ENCODE assay signal across 7 mouse cellular contexts in genomic region chr1:187651688-187652241, GRCm38 (mm10). TPM values are rescaled to one million over a fixed set of nuclear protein-coding genes. Genes with fewer than 3 reads are reported as not detected.
DNase-seq lines count a peak whose midpoint lies in the region; ATAC-seq and TF ChIP-seq lines count a peak whose summit lies in the region.

No protein-coding gene starts in this region.

- under 1% methylated on average over 47 of the region's 47 CpGs for WGBS in heart, embryonic 13.5 days
- WGBS in kidney, embryonic 16.5 days: under 1% methylated on average over 45 of the region's 47 CpGs
- under 1% methylated on average over 47 of the region's 47 CpGs for WGBS in limb, embryonic 14.5 days

- H3K4me3 ChIP-seq in heart, embryonic 13.5 days: peak overlapping the region; percentile 72
- peak overlapping the region; percentile 63 for H3K4me3 ChIP-seq in kidney, embryonic 16.5 days (ENCODE audit: low read length)
- H3K4me3 ChIP-seq in limb, embryonic 14.5 days (replicated peaks; ENCODE audit: low read length): peak overlapping the region; percentile 53

- 0 out of 2 replicates have a peak, but pooled peaks have one; percentile 33 for ATAC-seq in heart, embryonic 13.5 days (ENCODE audit: extremely low read depth, insufficient number of reproducible peaks, low FRiP score, low TSS enrichment)
- ATAC-seq in kidney, embryonic 16.5 days (ENCODE audit: low FRiP score, low TSS enrichment): peak; percentile 88
- ATAC-seq in limb, embryonic 14.5 days (ENCODE audit: low FRiP score, low read depth): peak; percentile 60

- H3K36me3 ChIP-seq in heart, embryonic 13.5 days: no peaks in the 10 kb centered on the region
- no peaks in the 10 kb centered on the region for H3K36me3 ChIP-seq in kidney, embryonic 16.5 days (ENCODE audit: insufficient read depth, low read length)
- no peaks in the 10 kb centered on the region for H3K36me3 ChIP-seq in limb, embryonic 14.5 days (ENCODE audit: control insufficient read depth, insufficient read depth, low read length)

- peak overlapping the region; percentile 92 for H3K27ac ChIP-seq in heart, embryonic 13.5 days (replicated peaks)
- H3K27ac ChIP-seq in kidney, embryonic 16.5 days (ENCODE audit: low read length): peak overlapping the region; percentile 45; the same call in 1 of the 2 replicates
- H3K27ac ChIP-seq in limb, embryonic 14.5 days (replicated peaks; ENCODE audit: low read depth, low read length): no peak overlapping the region

- peak overlapping the region; percentile 78 for H3K4me2 ChIP-seq in heart, embryonic 13.5 days
- H3K4me2 ChIP-seq in kidney, embryonic 16.5 days (replicated peaks; ENCODE audit: low read depth, low read length): peak overlapping the region; percentile 97
- peak overlapping the region; percentile 95 for H3K4me2 ChIP-seq in limb, embryonic 14.5 days (replicated peaks; ENCODE audit: low read depth, low read length, severe bottlenecking)

- no peaks in the 10 kb centered on the region for H3K9me3 ChIP-seq in heart, embryonic 13.5 days
- no peaks in the 10 kb centered on the region for H3K9me3 ChIP-seq in kidney, embryonic 16.5 days (ENCODE audit: low read length)
- H3K9me3 ChIP-seq in limb, embryonic 14.5 days (ENCODE audit: control insufficient read depth, low read length): no peaks in the 10 kb centered on the region

- H3K27me3 ChIP-seq in heart, embryonic 13.5 days (replicated peaks): no peaks in the 10 kb centered on the region
- no peaks in the 10 kb centered on the region for H3K27me3 ChIP-seq in kidney, embryonic 16.5 days (ENCODE audit: insufficient read depth, low read length)
- H3K27me3 ChIP-seq in limb, embryonic 14.5 days (ENCODE audit: control insufficient read depth, insufficient read depth, low read length): no peaks in the 10 kb centered on the region

- no peak for TF ChIP-seq POLR2A in limb, embryonic 14.5 days (IDR thresholded peaks at IDR 0.05; ENCODE audit: borderline replicate concordance, extremely low read depth, insufficient read depth, insufficient read length)

- peak overlapping the region; percentile 93 for H3K9ac ChIP-seq in heart, embryonic 13.5 days
- H3K9ac ChIP-seq in kidney, embryonic 16.5 days (replicated peaks; ENCODE audit: low read length): peak overlapping the region; percentile 80
- peak overlapping the region; percentile 74 for H3K9ac ChIP-seq in limb, embryonic 14.5 days (ENCODE audit: low read depth, low read length, severe bottlenecking)

- H3K4me1 ChIP-seq in heart, embryonic 13.5 days: peaks cover 37% of the 10 kb centered on the region
- H3K4me1 ChIP-seq in kidney, embryonic 16.5 days (ENCODE audit: insufficient read depth, low read length): peaks cover 25% of the 10 kb centered on the region
- H3K4me1 ChIP-seq in limb, embryonic 14.5 days (ENCODE audit: control insufficient read depth, insufficient read depth, low read length): peaks cover 3% of the 10 kb centered on the region; the same call in 1 of the 2 replicates

- DNase-seq in brain, adult 2 months (ENCODE audit: low read depth, low spot score): peak; percentile 79
- peak; percentile 71 for DNase-seq in embryo, embryonic 10.5 days (ENCODE audit: low spot score)
- DNase-seq in limb, embryonic 14.5 days (ENCODE audit: low spot score): peak; percentile 21
- peak; percentile 69 for DNase-seq in neural tube, embryonic 10.5 days (ENCODE audit: extremely low spot score, low spot score)
- no peak for DNase-seq in adipocyte (ENCODE audit: low spot score)

RNA-seq across cellular contexts. Expression of gene Esrrg, which starts 43.2 kb away (rescaled TPM):
- 21.2 and 23.6 TPM in 2 replicates for polyA plus RNA-seq in heart, embryonic 13.5 days (2015; fragmentation: Nextera tagmentation; extraction: Ambion mirVana)
- 36.0 and 42.6 TPM in 2 replicates for polyA plus RNA-seq in kidney, embryonic 16.5 days (2015; fragmentation: Nextera tagmentation; extraction: Ambion mirVana)
- polyA plus RNA-seq in limb, embryonic 14.5 days (2012; rRNA removed): 1.1 and 1.3 TPM in 2 replicates
- 1.5 and 1.6 TPM in 2 replicates for polyA plus RNA-seq in limb, embryonic 14.5 days (2014; fragmentation: Nextera tagmentation; extraction: Ambion mirVana)

Comparison
In these comparisons a context has a peak if more than half of its experiments do, and no peak if none do; other contexts are left out.
1. ATAC-seq: peak in every context shown above with its lines; median percentile 88 in kidney, embryonic 16.5 days; 60 in limb, embryonic 14.5 days; 33 in heart, embryonic 13.5 days.